Mouse (Mus musculus): ENCODE data around the gene Olfr305.
"Not testable (repeated sequence)": the region's sequence is repeated elsewhere in the genome, so short reads cannot be mapped to it uniquely, and the experiment has no call there.

Olfr305 gene

GRCm38 (mm10) chr7:86366828-86367227 is at the start of gene Olfr305:
Gene Olfr305 (minus strand): TSS chr7:86366928.
- DNase-seq (ENCODE audit: low spot score in 2 of 2) = no peak

- DNase-seq (ENCODE audit: low spot score in 2 of 2) = no peak
These were observed 36.8 kb upstream of the Olfr305 start, which contains the start of gene Olfr301 for GRCm38 (mm10) chr7:86403546-86403945. Gene Olfr301 (plus strand): TSS chr7:86403846.

- DNase-seq (ENCODE audit: low spot score in 2 of 2) = no peak
These were observed 31.0 kb upstream of the Olfr305 start, which contains the start of gene Olfr303 for GRCm38 (mm10) chr7:86397689-86398088. Gene Olfr303 (minus strand): TSS chr7:86397789.

GRCm38 (mm10) chr7:86386558-86386957 is 19.8 kb upstream of the Olfr305 start, which contains the start of gene Olfr304:
Gene Olfr304 (minus strand): TSS chr7:86386658.
- DNase-seq (ENCODE audit: low spot score in 2 of 2) = no peak

- no peak for DNase-seq (ENCODE audit: low spot score in 2 of 2)
These were observed 19.0 kb upstream of the Olfr305 start for GRCm38 (mm10) chr7:86385769-86386168.

GRCm38 (mm10) chr7:86346296-86346695 is 20.4 kb downstream of the Olfr305 start:
- not testable (repeated sequence) for DNase-seq (ENCODE audit: low spot score in 2 of 2)

GRCm38 (mm10) chr7:86344253-86344652 is 22.5 kb downstream of the Olfr305 start:
- no peak for DNase-seq (ENCODE audit: low spot score in 2 of 2)

GRCm38 (mm10) chr7:86342881-86343565 is 23.7 kb downstream of the Olfr305 start:
- no peak for DNase-seq (ENCODE audit: low spot score in 2 of 2)

GRCm38 (mm10) chr7:86337486-86337885 is 29.2 kb downstream of the Olfr305 start, which contains the start of gene Olfr307:
Gene Olfr307 (minus strand): TSS chr7:86337586.
- no peak for DNase-seq (ENCODE audit: low spot score in 2 of 2)

GRCm38 (mm10) chr7:86325530-86325929 is 41.2 kb downstream of the Olfr305 start, which contains the start of gene Olfr308:
Gene Olfr308 (minus strand): TSS chr7:86325630.
- DNase-seq (ENCODE audit: low spot score in 2 of 2) = no peak

GRCm38 (mm10) chr7:86321323-86321722 is 45.4 kb downstream of the Olfr305 start:
- no peak for DNase-seq (ENCODE audit: low spot score in 2 of 2)

GRCm38 (mm10) chr7:86313608-86314007 is 53.1 kb downstream of the Olfr305 start, which contains the start of gene Olfr309:
Gene Olfr309 (minus strand): TSS chr7:86313708.
- no peak for DNase-seq (ENCODE audit: low spot score in 2 of 2)
